Mouse (Mus musculus) liver, embryonic 14.5 days (tissue): ENCODE measurements at regions not wholly inside any gene's neighbourhood (a gene's known extent, or its start where the extent isn't known, plus 50 kb on each side); places are given as distances from the start of the nearest gene placed in this dataset.
A peak's percentile ranks its signal among the peaks of the same experiment; 100 is the strongest.

Source experiments
- ATAC-seq: fragments of 200-750 bp; cut with Nextera tagmentation; 2 replicates; pipeline ENCODE4 v1.8.0; 2017; ENCODE audit warnings: moderate number of reproducible peaks, mild to moderate bottlenecking, moderate library complexity; ENCODE audit not compliant: insufficient read depth
- DNase-seq, 3 experiments: peaks; one replicate each; pipeline ENCODE4 v3.0.0-alpha.2; 2012 to 2013; ENCODE audit warnings: low read depth in 3 of 3, low spot score in 3 of 3
- H3K27ac ChIP-seq: fragments of 300-500 bp; sonication (generic); 2 replicates; pipeline ENCODE4 v1.5.1; 2014; ENCODE audit warnings: moderate library complexity, mild to moderate bottlenecking, control low read depth, inconsistent platforms
- H3K27me3 ChIP-seq: fragments of 300-500 bp; sonication (generic); 2 replicates; pipeline ENCODE4 v1.6.1; 2014; ENCODE audit warnings: mild to moderate bottlenecking, low read length, moderate library complexity; ENCODE audit not compliant: control insufficient read depth, insufficient read depth
- H3K36me3 ChIP-seq: fragments of 300-500 bp; sonication (generic); replicated peaks from 2 replicates; pipeline ENCODE4 v1.6.1; 2014; ENCODE audit warnings: low read depth; ENCODE audit not compliant: control insufficient read depth, insufficient read depth
- H3K4me1 ChIP-seq, 2 experiments: fragments of 200-500 bp in 1 of 2; fragments of 300-500 bp in 1 of 2; sonication (generic) in 1 of 2; replicated peaks; 2 replicates each; pipeline ENCODE4 v1.6.1; 2012 to 2014; ENCODE audit warnings: antibody characterized with exemption in 1 of 2, inconsistent platforms in 1 of 2, low read length in 1 of 2; ENCODE audit not compliant: control insufficient read depth in 2 of 2, insufficient read depth in 2 of 2
- H3K4me2 ChIP-seq: fragments of 300-500 bp; sonication (generic); 2 replicates; pipeline ENCODE4 v1.6.1; 2014; ENCODE audit warnings: low read depth, mild to moderate bottlenecking, control low read depth, moderate library complexity
- H3K4me3 ChIP-seq, 2 experiments: fragments of 200-500 bp in 1 of 2; fragments of 300-500 bp in 1 of 2; sonication (generic) in 1 of 2; 2 replicates each; pipeline ENCODE4 v1.5.1; 2012 to 2014; ENCODE audit warnings: low read depth in 2 of 2, low read length in 2 of 2, mild to moderate bottlenecking in 2 of 2, control low read depth in 1 of 2, inconsistent platforms in 1 of 2, moderate library complexity in 1 of 2; ENCODE audit not compliant: insufficient read depth in 1 of 2
- H3K9ac ChIP-seq: fragments of 300-500 bp; sonication (generic); replicated peaks from 2 replicates; pipeline ENCODE4 v1.6.1; 2014; ENCODE audit warnings: mild to moderate bottlenecking, control low read depth, moderate library complexity
- H3K9me3 ChIP-seq: fragments of 300-500 bp; sonication (generic); 2 replicates; pipeline ENCODE4 v1.6.1; 2016; ENCODE audit warnings: low read length, mixed read lengths; ENCODE audit not compliant: control insufficient read depth
- CTCF ChIP-seq: IDR thresholded peaks from 2 replicates; pipeline ENCODE4 v1.5.1; 2016; ENCODE audit warnings: antibody characterized with exemption, low read depth, control low read depth
- EP300 ChIP-seq: IDR thresholded peaks from 2 replicates; pipeline ENCODE4 v1.6.1; 2016; ENCODE audit warnings: antibody characterized with exemption, low read depth
- WGBS: fragments of 180-500 bp; shearing (Covaris S2); extraction: QIAGEN DNeasy Blood & Tissue Kit; methylation state at CpG from one replicate; pipeline ENCODE4 v1.1.7; 2014; ENCODE audit not compliant: insufficient replicate concordance; 5-methylcytosine and 5-hydroxymethylcytosine counted together

DNA sequence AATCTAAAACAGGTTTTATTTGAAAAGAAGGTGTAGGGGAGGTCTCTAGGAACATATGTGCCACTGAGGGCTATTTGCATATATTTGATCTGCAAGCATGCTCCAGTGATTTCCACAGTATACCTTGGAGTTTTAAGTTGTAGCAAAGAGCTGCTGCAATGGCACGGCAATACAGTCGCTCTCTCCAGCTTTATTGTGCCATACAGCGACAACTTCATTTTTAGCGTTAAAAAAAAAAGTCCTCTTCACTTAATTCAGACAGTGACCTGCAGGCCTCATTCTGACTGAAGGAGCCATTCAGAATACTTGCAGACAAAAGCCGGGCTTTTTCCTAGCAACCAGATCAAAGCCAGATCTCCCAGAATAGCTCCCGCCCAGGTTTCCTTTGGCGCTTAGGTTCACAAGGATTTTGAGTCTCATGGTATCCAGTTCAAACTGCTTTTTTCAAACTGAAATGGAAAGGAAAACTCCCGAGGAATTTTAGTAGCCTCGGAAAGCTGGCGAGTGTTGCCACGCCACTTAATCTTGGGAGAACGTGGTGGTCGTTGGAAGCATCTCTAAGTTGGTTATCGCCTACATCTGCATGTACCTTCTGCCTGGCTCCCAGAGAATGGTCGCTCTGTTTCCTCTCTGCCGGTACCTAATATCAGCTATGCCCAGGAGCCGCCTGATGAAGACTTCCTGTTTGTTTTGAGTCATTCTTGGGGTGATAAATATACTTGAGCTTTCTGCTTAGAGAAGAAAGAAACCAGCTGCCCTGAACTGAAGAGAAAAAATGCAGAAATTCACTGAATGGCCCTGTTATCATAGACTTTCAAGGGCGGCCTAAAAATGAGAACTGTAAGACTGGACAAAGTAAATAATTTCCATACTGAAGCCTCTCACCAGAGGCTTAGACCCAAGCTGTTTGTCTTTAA lies 67.8 kb upstream of the Zeb2 start:
- Histone ChIP-seq H3K4me3 (peak overlapping the region; percentile 27 to 49; a peak in 3 of 4 replicates), H3K4me2 (peak overlapping the region; percentile 62), H3K27me3 (no peaks in the 10 kb centered on the region), H3K27ac (peak overlapping the region; percentile 48), H3K4me1 (peaks cover 19 to 24% of the 10 kb centered on the region in 2 experiments), H3K9me3 (no peaks in the 10 kb centered on the region), H3K36me3 (no peaks in the 10 kb centered on the region), H3K9ac (peak overlapping the region; percentile 40)
- TF ChIP-seq CTCF (no peak), EP300 (peak; percentile 44; the same call in 1 of the 2 replicates)
- DNase-seq (peak in 2 of 3 experiments; percentile 30 to 39), ATAC-seq (peak; percentile 60; the same call in 1 of the 2 replicates)
- 5% methylated on average over 18 of the region's 18 CpGs for WGBS

DNA sequence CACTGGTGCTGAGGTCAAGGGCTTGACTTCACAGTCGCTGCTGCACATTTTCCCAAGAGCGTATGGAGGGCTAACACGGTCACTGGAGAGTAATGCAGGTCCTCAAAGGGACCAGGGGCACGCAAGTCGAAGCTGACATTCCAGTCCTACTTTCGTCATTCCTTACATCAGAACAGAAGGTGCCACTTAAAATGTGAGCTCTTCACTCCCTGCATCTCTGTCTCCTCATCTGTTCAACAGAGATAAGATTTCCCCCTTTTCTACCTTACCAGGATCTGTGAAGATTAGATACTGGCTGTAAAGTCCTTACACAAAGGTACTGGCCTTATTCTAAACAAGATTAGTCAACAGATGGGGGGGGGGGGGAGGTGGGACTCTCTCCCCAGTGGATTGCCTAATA lies 67.0 kb upstream of the Zeb2 start:
- Histone ChIP-seq H3K27ac (no peak overlapping the region), H3K36me3 (no peaks in the 10 kb centered on the region), H3K4me2 (peak overlapping the region; percentile 62), H3K27me3 (no peaks in the 10 kb centered on the region), H3K4me1 (peaks cover 19 to 24% of the 10 kb centered on the region in 2 experiments), H3K4me3 (0 out of 4 replicates have a peak overlapping the region, but pooled peaks of 1 of the 2 experiments have one; percentile 8), H3K9ac (peak overlapping the region; percentile 18; the same call in 1 of the 2 replicates), H3K9me3 (no peaks in the 10 kb centered on the region)
- DNase-seq (peak; percentile 44 to 57 (median 50)), ATAC-seq (peak; percentile 83)
- WGBS = 19% methylated on average over 6 of the region's 6 CpGs
- TF ChIP-seq EP300 (peak; percentile 84), CTCF (no peak)

DNA sequence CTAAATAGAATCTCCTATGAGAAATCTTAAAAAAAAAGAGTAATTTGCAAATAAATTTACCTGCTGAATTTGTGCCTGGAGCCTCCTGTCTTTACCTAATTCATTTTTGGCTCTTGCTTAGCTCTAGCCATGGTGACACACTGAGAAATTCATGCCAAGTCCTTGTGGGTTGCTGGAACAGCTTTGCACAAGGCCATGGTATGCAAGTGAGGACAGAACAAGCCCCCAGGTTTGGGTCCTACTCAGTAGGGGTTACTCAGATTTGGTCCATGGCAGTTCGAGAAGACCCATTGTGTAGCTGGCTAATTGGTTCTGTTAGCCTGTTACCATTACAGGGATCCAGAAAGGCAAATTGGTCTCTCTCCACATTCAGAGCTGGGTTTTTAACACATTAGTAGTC lies 65.7 kb upstream of the Zeb2 start:
- no peak for TF ChIP-seq EP300
- Histone ChIP-seq H3K4me1 (peaks cover 19 to 24% of the 10 kb centered on the region in 2 experiments), H3K9ac (no peak overlapping the region), H3K36me3 (no peaks in the 10 kb centered on the region), H3K4me2 (no peak overlapping the region), H3K27me3 (no peaks in the 10 kb centered on the region), H3K4me3 (no peak overlapping the region), H3K27ac (no peak overlapping the region), H3K9me3 (no peaks in the 10 kb centered on the region)
- DNase-seq = no peak
- no peak for ATAC-seq
- 55% methylated on average over 1 of the region's 1 CpGs for WGBS

DNA sequence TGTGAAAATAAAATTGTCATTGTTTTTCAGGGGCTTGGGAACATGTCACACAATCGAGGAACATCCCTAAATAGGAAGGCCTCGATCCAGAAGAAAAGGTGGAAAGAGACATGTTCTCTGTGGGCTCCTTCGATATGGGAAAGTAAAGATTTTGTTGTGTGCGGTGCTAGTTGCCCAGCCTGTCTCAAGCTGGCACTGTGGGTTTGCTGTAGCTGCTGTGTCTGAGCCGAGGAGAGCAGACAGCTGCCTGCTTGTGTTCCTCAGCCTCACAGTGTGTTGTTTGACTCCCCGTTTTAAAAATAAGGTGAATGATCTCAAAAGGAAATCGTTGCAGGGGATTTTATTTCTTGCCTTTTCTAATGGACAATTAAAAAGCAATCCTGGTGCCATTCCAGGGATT lies 64.4 kb upstream of the Zeb2 start:
- no peaks in the 10 kb centered on the region for H3K36me3 ChIP-seq
- WGBS = 66% methylated on average over 7 of the region's 7 CpGs
- no peak overlapping the region for H3K27ac ChIP-seq
- peaks cover 19 to 24% of the 10 kb centered on the region in 2 experiments for H3K4me1 ChIP-seq
- no peak overlapping the region for H3K4me3 ChIP-seq
- no peak for TF ChIP-seq CTCF
- no peak for TF ChIP-seq EP300
- H3K9me3 ChIP-seq = no peaks in the 10 kb centered on the region
- DNase-seq (no peak), ATAC-seq (no peak)
- no peak overlapping the region for H3K4me2 ChIP-seq
- H3K27me3 ChIP-seq = no peaks in the 10 kb centered on the region
- H3K9ac ChIP-seq = no peak overlapping the region

DNA sequence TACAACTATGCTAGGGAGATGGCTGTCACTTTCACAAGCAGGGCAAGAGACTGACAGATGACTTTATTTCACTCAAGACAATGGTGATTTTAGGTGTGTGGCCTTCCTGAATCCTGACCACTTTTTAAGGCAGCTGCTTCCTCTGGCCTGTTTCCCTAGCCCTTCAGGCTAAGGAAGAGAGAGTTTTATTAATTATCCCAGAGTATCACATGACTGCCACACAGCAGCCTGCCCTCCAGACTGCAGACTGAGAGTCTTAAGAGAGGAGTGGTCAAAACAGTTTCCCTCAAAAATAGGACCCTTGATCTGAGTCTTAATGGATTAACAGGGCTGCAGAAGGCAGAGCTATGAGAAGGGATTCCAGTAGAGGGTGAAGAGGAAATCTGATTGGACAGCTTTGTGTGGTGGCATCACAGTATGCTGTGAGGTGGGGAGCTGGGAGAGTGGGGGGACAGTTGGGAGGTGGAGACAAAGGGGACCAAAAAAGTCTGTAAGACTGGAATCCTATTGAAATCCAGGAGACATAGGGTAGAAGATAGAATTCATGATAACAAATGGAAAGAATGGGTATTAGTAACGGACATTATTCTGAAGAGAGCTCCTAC lies 61.8 kb upstream of the Zeb2 start:
- TF ChIP-seq EP300 = no peak
- no peak for TF ChIP-seq CTCF
- Histone ChIP-seq H3K36me3 (no peaks in the 10 kb centered on the region), H3K27me3 (no peaks in the 10 kb centered on the region), H3K27ac (no peak overlapping the region), H3K4me2 (no peak overlapping the region), H3K9ac (no peak overlapping the region), H3K4me3 (no peak overlapping the region), H3K9me3 (no peaks in the 10 kb centered on the region), H3K4me1 (peaks cover 8 to 9% of the 10 kb centered on the region in 2 experiments)
- ATAC-seq = no peak
- 86% methylated on average over 1 of the region's 1 CpGs for WGBS
- DNase-seq = no peak
